Mouse (Mus musculus): ENCODE data around the gene Zfp385c. TPM values are rescaled to one million over a fixed set of nuclear protein-coding genes. Genes with fewer than 3 reads are reported as not detected.

Gene Zfp385c
- polyA plus RNA-seq, 1 experiment from 2014 or later, result 0.41 TPM

- H3K27ac ChIP-seq, result peak overlapping the region; percentile 54
- H3K9me3 ChIP-seq, result no peaks in the 10 kb centered on the region
- H3K27me3 ChIP-seq (ENCODE audit: poor library complexity, severe bottlenecking), result no peaks in the 10 kb centered on the region
- H3K36me3 ChIP-seq (replicated peaks), result peaks cover 36% of the 10 kb centered on the region
- WGBS, result 54% methylated on average over 5 of the region's 5 CpGs
- H3K4me1 ChIP-seq, result peaks cover 45% of the 10 kb centered on the region
- no peak overlapping the region; the same call in 1 of the 2 replicates for H3K4me3 ChIP-seq
- DNase-seq (ENCODE audit: extremely low spot score, low spot score), result no peak
Observed at GRCm38 (mm10) chr11:100724919-100725512, 32.8 kb upstream of the Zfp385c start.

- Histone ChIP-seq H3K4me1 (peaks cover 49% of the 10 kb centered on the region), H3K4me3 (no peak overlapping the region), H3K9me3 (no peaks in the 10 kb centered on the region), H3K36me3 (replicated peaks) (peaks cover 36% of the 10 kb centered on the region), H3K27me3 (ENCODE audit: poor library complexity, severe bottlenecking) (no peaks in the 10 kb centered on the region), H3K27ac (peak overlapping the region; percentile 60; the same call in 1 of the 2 replicates)
- 66% methylated on average over 2 of the region's 2 CpGs for WGBS
- DNase-seq (ENCODE audit: extremely low spot score, low spot score), result no peak
Observed at GRCm38 (mm10) chr11:100722493-100723028, 30.3 kb upstream of the Zfp385c start.

- H3K27ac ChIP-seq, result peak overlapping the region; percentile 60; the same call in 1 of the 2 replicates
- no peak for DNase-seq (ENCODE audit: extremely low spot score, low spot score)
Observed at GRCm38 (mm10) chr11:100721776-100722492, 29.7 kb upstream of the Zfp385c start.

GRCm38 (mm10) chr11:100721254-100721653, 29.0 kb upstream of the Zfp385c start:
- H3K4me1 ChIP-seq, result peaks cover 49% of the 10 kb centered on the region
- no peaks in the 10 kb centered on the region for H3K27me3 ChIP-seq (ENCODE audit: poor library complexity, severe bottlenecking)
- H3K4me3 ChIP-seq, result no peak overlapping the region
- no peak for DNase-seq (ENCODE audit: extremely low spot score, low spot score)
- H3K27ac ChIP-seq, result peak overlapping the region; percentile 60; the same call in 1 of the 2 replicates
- WGBS, result 66% methylated on average over 4 of the region's 4 CpGs
- H3K36me3 ChIP-seq (replicated peaks), result peaks cover 43% of the 10 kb centered on the region
- no peaks in the 10 kb centered on the region for H3K9me3 ChIP-seq

More at GRCm38 (mm10) chr11:100721776-100722492, 29.7 kb upstream of the Zfp385c start:
- no peaks in the 10 kb centered on the region for H3K27me3 ChIP-seq (ENCODE audit: poor library complexity, severe bottlenecking)
- 79% methylated on average over 8 of the region's 8 CpGs for WGBS
- H3K9me3 ChIP-seq, result no peaks in the 10 kb centered on the region
- peaks cover 36% of the 10 kb centered on the region for H3K36me3 ChIP-seq (replicated peaks)
- H3K4me1 ChIP-seq, result peaks cover 49% of the 10 kb centered on the region
- no peak overlapping the region for H3K4me3 ChIP-seq

GRCm38 (mm10) chr11:100720345-100720744, 28.1 kb upstream of the Zfp385c start:
- H3K9me3 ChIP-seq, result no peaks in the 10 kb centered on the region
- peaks cover 50% of the 10 kb centered on the region for H3K4me1 ChIP-seq
- peak overlapping the region; percentile 60; the same call in 1 of the 2 replicates for H3K27ac ChIP-seq
- no peak for DNase-seq (ENCODE audit: extremely low spot score, low spot score)
- no peaks in the 10 kb centered on the region for H3K27me3 ChIP-seq (ENCODE audit: poor library complexity, severe bottlenecking)
- WGBS, result 84% methylated on average over 5 of the region's 5 CpGs
- peaks cover 52% of the 10 kb centered on the region for H3K36me3 ChIP-seq (replicated peaks)
- H3K4me3 ChIP-seq, result no peak overlapping the region

- Histone ChIP-seq H3K4me1 (peaks cover 49% of the 10 kb centered on the region), H3K36me3 (replicated peaks) (peaks cover 55% of the 10 kb centered on the region), H3K27me3 (ENCODE audit: poor library complexity, severe bottlenecking) (no peaks in the 10 kb centered on the region), H3K9me3 (no peaks in the 10 kb centered on the region), H3K27ac (0 out of 2 replicates have a peak overlapping the region, but pooled peaks have one; percentile 3), H3K4me3 (no peak overlapping the region)
- DNase-seq (ENCODE audit: extremely low spot score, low spot score), result no peak
- WGBS, result 85% methylated on average over 11 of the region's 11 CpGs
Observed at GRCm38 (mm10) chr11:100719893-100720292, 27.6 kb upstream of the Zfp385c start.

GRCm38 (mm10) chr11:100719312-100719711, 27.1 kb upstream of the Zfp385c start:
- Histone ChIP-seq H3K27me3 (ENCODE audit: poor library complexity, severe bottlenecking) (no peaks in the 10 kb centered on the region), H3K4me1 (peaks cover 49% of the 10 kb centered on the region), H3K9me3 (no peaks in the 10 kb centered on the region), H3K4me3 (no peak overlapping the region), H3K36me3 (replicated peaks) (peaks cover 57% of the 10 kb centered on the region), H3K27ac (no peak overlapping the region)
- WGBS, result 89% methylated on average over 3 of the region's 3 CpGs
- no peak for DNase-seq (ENCODE audit: extremely low spot score, low spot score)

GRCm38 (mm10) chr11:100718866-100719265, 26.6 kb upstream of the Zfp385c start:
- WGBS, result 88% methylated on average over 4 of the region's 4 CpGs

GRCm38 (mm10) chr11:100718462-100718861, 26.2 kb upstream of the Zfp385c start:
- H3K27ac ChIP-seq, result no peak overlapping the region
- peaks cover 57% of the 10 kb centered on the region for H3K36me3 ChIP-seq (replicated peaks)
- WGBS, result 91% methylated on average over 7 of the region's 7 CpGs
- H3K9me3 ChIP-seq, result no peaks in the 10 kb centered on the region
- no peak overlapping the region for H3K4me3 ChIP-seq
- H3K4me1 ChIP-seq, result peaks cover 55% of the 10 kb centered on the region
- H3K27me3 ChIP-seq (ENCODE audit: poor library complexity, severe bottlenecking), result no peaks in the 10 kb centered on the region
- DNase-seq (ENCODE audit: extremely low spot score, low spot score), result no peak

More at GRCm38 (mm10) chr11:100718866-100719265, 26.6 kb upstream of the Zfp385c start:
- H3K4me1 ChIP-seq, result peaks cover 51% of the 10 kb centered on the region
- no peak overlapping the region for H3K27ac ChIP-seq
- H3K36me3 ChIP-seq (replicated peaks), result peaks cover 57% of the 10 kb centered on the region
- DNase-seq (ENCODE audit: extremely low spot score, low spot score), result no peak
- H3K27me3 ChIP-seq (ENCODE audit: poor library complexity, severe bottlenecking), result no peaks in the 10 kb centered on the region
- no peak overlapping the region for H3K4me3 ChIP-seq
- H3K9me3 ChIP-seq, result no peaks in the 10 kb centered on the region

GRCm38 (mm10) chr11:100716649-100717048, 24.4 kb upstream of the Zfp385c start:
- H3K4me1 ChIP-seq, result peaks cover 60% of the 10 kb centered on the region
- no peaks in the 10 kb centered on the region for H3K9me3 ChIP-seq
- H3K27ac ChIP-seq, result no peak overlapping the region
- no peaks in the 10 kb centered on the region for H3K27me3 ChIP-seq (ENCODE audit: poor library complexity, severe bottlenecking)
- H3K4me3 ChIP-seq, result no peak overlapping the region
- no peak for DNase-seq (ENCODE audit: extremely low spot score, low spot score)
- 82% methylated on average over 3 of the region's 3 CpGs for WGBS
- peaks cover 54% of the 10 kb centered on the region for H3K36me3 ChIP-seq (replicated peaks)

GRCm38 (mm10) chr11:100714948-100715347, 22.7 kb upstream of the Zfp385c start:
- Histone ChIP-seq H3K36me3 (replicated peaks) (peaks cover 62% of the 10 kb centered on the region), H3K9me3 (no peaks in the 10 kb centered on the region), H3K4me1 (peaks cover 56% of the 10 kb centered on the region), H3K4me3 (no peak overlapping the region), H3K27me3 (ENCODE audit: poor library complexity, severe bottlenecking) (no peaks in the 10 kb centered on the region), H3K27ac (no peak overlapping the region)
- no peak for DNase-seq (ENCODE audit: extremely low spot score, low spot score)
- 88% methylated on average over 6 of the region's 6 CpGs for WGBS

- Histone ChIP-seq H3K4me3 (peak overlapping the region; percentile 99), H3K27ac (peak overlapping the region; percentile 99), H3K36me3 (replicated peaks) (peaks cover 62% of the 10 kb centered on the region), H3K4me1 (peaks cover 53% of the 10 kb centered on the region), H3K9me3 (no peaks in the 10 kb centered on the region), H3K27me3 (ENCODE audit: poor library complexity, severe bottlenecking) (no peaks in the 10 kb centered on the region)
- 48% methylated on average over 6 of the region's 6 CpGs for WGBS
- peak; percentile 65 for DNase-seq (ENCODE audit: extremely low spot score, low spot score)
Observed at GRCm38 (mm10) chr11:100714534-100714915, 22.3 kb upstream of the Zfp385c start.

All from forebrain, embryonic 10.5 days (tissue).